Mouse (Mus musculus) right cerebral cortex, adult 2 months (tissue): ENCODE results near the gene Tenm2.

ENCODE experiments used
- DNase-seq, 2 experiments: peaks; one replicate each; pipeline ENCODE4 v3.0.0; 2021 to 2022; ENCODE audit warnings: low spot score in 2 of 2

Tenm2 gene

DNA sequence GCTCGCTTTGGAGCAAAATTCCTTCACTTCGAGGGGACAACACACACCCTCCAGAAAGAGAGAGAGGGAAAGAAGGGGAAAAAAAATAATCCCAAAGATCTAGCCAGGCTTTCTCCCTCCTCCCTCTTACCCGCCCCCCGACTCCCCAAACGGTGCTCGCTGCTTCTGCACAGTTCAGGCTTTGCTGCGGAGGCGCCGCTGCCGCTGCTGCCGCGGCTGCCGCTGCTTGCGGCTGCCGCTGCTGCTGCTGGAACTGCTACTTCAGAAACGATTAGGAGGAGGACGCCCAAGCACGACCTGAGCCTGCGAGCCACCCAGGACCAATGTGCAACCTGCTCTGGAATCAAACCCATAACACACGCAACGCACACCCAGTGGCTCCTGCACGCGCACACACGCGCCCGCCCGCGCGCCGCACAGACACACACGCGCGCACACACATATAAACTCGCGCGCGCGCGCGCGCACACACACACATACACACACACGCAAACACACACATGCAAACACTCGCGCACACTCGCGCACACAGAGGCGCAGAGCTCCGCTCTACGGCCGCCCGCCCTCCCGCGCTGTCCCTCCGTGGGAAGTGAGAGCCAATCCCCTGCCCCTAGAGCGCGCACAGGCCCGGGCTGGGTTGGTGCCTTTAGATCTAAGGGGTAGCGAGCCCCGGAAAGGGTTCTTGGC lies at the start of gene Tenm2:
Tenm2 (minus strand) TSS at position 51 of the 687 bp plus-strand sequence.
- peak; percentile 70 to 87 for DNase-seq

DNA sequence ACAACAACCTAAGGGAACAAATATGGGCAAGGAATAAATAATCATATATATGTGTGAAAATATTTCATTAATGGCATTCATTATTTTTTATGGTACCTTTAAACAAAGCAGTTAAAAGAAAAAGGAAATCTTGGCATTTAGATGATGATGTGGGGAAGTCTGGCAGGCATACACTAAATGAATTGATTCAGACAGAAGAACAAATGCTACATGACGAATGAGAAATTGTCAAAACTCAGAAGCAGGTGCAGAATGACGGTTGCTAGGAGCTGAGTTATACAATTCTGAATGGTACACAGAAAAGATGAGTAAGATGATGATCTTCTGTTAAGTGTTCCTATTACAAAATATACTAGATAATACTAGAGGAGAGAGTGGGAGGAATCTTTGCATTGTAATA lies 49.4 kb upstream of the Tenm2 start:
- DNase-seq = peak in 1 of 2 experiments; percentile 9

DNA sequence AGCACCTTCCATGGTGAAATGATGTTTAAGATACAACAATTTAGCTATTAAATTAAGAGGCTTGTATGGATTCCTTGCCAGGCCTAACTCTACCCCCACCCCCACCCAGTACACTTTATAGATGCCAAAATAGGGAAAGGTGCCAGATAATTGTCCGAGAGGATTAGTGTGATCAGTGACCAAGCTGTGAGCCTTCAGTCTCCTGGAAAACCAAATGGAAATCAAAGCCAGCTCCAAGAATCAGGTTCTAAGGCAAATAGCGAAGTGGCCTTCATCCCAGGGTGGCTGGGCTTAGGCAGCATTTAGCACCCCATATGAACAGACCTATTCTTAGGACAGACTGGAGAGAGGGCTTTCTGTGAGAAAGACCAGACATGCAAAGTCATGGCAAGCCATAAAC lies 13.0 kb upstream of the Tenm2 start:
- no peak for DNase-seq

DNA sequence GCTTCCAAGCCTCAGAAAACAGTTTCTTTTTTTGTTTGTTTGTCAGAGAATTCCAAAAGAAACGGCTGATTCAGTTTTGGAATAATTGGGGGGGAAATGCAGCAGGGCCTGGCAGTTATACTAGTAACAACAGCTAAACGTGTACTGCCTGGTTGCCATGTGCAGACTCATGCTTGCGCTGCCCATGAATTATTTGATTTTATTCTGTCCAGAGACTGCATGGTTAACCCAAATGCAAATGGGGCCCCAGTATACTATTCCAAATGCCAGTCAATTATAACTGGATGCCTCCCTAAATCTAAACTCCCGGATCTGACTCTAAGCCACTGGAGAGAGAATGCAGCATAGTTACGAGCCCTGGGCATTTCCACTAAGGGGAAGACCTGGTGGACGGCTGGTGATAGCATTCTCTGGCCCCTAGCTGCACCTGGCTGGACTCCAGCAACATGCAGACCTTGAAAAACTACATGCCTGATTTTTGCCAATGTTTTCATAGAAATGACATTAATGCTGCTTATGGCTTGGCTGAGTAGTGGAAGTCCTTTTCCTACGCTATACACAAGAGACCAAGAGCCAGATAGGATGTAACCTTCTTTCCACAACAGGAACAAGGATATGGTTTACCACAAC lies 1.4 kb upstream of the Tenm2 start:
- DNase-seq = no peak

DNA sequence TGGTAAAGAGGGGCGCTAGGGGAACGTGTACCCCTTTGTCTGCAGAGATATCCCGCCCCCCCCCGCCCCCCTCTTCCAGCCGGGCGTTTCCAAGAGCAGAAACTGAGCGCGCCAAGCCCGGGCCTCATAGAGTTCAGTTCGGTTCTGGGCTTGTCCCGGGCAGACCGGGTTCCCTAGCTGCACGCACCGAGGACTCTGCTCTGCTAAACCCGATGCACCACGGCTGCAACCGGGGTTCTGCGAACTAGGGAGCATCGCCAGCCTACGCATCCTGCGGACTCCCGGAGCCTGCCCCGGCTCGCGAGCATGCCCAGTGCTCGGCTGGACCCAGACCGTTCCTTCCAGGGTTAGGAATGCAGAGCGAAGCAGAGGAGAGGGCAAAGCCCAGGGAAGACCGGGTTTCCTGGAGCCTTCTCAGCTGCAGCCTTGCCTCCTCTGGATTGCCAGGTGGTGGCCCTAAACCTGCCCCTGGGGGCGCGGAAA lies 878 bp upstream of the Tenm2 start:
- peak; percentile 67 to 75 for DNase-seq

DNA sequence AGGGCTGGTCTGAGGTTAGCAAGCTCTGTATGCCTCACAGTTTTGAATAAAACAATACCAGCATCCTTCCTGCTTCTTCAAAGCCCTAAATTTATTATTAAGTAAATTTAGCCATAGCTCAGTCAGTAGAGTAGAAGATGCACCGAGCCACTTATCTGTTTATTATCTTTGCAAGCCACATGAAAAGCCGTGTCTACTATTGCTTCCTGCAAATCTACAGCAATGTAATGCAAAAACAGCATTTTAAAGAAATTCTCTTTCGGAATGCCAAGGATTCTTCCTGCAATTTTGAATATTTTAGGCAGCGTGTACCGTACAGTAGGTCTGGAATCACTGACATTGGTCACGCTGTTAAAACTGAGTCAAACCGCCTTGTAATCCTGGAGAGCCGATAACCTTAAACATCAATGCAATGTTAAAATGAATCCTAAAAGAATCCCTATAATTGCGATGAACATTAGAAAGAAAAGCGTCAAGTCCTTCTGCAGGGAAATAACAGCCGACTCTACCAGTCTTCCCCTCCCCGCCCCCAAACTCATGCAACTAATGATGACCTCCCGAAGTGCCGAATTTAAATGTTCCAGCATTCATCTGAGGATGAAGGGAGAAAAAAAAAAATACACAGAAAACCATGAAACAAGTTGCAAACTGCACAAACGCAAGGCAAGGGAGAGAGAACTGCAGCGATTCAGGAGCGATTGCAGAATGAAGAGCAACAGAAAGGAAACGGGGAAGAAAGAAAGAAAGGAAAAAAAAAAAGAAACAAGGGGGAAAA lies 556 bp downstream of the Tenm2 start:
- peak in 1 of 2 experiments; percentile 21 for DNase-seq

DNA sequence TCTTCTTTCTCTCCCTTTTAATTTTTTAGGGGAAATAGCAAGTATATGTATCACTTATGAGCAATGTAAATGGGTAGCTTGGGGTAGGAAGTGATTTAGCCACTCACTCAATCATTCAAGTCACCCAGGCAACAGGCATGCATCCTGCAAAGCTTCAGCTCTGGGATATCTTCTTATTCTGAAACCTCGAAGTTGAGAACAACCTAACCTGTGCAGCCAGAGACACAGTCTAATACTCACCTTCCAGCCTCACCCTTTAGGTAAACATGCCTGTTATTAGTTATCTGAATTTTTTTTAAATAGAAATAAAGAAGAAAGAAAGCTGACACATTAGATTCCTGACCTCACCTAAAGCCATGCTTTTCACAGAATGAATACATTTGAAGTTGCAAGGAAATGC lies 8.4 kb downstream of the Tenm2 start:
- no peak for DNase-seq

DNA sequence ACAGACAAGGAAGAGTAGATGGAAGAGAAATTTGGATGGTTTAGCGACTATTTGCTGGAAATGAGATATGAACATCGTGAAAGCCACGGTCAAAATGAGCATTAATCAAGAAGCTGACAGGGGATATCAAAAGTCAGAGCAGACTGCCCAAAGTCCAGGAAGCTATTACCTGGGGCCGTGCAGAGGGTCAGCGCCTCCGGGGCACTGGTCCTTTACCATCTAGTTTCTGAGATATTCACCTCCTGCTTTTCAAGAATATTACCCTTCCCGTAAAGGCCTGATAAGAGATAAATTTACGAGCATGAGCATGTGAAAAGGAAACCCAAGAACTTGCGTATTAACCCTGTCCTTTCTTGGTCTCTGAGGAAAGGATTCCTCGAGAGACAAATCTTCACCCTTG lies 8.8 kb downstream of the Tenm2 start:
- no peak for DNase-seq

DNA sequence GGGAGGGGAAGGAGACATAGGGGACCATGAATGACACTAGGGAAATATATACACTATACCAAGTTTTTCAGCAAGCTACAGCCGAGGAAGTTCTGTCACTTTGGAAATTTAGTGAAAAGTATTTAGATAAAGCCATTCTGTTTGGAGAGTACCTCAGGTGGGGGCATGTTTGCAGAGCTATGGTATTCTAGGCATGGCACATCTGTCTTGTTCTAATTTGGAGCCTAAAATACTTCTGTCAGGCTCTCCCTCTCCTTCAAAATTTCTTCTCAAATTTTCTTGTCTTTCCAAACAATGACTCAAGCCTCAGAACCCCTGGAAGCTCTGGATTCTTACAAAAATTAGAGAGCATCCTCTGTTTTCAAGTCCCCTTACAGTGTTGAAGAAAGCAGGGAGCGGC lies 13.0 kb downstream of the Tenm2 start:
- no peak for DNase-seq

DNA sequence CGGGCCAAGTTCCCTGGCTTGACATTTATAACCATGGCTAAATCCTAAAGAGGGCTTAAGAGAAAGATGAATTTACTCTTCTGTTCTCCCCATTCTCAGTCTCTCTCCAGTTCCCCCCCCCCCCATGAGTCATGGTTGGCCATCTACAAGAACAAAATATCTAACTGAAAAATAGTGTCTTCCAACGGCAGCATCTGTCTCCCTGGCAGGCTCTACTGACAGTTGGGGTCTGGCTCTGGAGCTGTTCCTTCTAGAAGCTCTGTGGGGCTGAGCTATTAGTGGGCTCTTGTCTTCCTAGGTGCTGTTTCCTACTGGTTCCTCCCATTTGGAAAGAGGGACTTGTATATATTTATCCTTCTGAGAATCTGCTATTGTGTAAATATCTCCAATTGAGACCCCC lies 13.7 kb downstream of the Tenm2 start:
- peak in 1 of 2 experiments; percentile 28 for DNase-seq

DNA sequence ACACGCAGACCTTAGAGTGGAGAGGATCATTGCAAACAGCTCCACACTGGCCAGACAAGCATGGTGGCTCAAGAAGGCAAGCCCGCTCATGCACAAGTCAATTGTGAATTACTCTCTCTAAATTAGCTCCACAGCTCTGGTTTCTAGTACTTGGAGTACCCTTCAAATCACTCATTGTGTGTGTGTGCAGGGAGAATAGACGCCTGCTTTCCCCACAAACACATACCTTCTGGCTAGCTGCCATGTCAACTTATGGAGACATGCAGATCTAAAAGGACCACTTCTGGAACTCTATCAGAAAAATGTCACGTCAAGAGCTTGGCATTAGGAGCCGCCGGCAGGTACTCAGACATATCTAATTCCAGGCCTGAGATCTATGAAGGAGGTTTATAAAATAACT lies 14.8 kb downstream of the Tenm2 start:
- DNase-seq = no peak

DNA sequence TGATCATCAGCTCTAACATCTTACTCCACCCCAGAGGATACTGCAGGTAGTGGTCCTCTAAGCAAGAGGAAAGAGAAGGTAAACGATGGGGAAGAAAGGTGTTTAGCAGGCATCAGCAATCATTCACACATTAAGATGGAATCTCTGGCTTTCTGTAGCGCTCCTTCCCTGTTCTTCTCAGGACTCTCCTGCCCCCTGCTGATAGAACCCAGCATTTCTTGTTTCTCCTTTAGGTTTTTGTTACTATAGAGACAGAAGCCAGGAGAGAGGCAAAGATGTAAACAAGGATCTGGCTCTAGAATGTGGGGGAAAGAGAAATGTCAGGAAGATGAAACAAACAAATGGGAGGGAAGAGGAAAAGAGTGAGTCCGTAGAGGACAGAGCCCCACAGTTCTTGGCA lies 49.6 kb downstream of the Tenm2 start:
- peak; percentile 84 to 93 for DNase-seq

DNA sequence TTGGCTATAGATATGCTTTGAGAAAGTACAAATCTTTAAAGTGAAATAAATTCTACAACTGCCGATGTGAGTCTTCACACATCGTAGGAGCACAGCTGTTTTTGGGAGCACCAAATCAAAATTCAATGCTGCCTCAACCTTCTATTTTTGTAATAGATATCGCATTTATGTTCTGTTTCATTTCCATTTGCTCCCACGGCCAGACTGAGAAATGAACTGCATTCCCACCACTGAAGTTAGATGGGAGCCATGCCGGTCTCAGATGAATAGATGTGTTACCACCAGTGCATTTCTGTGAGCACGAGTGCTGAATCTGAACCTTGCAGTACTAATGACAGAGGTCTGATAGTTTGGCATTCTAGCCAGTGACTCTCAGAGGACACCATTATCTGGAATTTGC lies 58.3 kb downstream of the Tenm2 start:
- DNase-seq = no peak

DNA sequence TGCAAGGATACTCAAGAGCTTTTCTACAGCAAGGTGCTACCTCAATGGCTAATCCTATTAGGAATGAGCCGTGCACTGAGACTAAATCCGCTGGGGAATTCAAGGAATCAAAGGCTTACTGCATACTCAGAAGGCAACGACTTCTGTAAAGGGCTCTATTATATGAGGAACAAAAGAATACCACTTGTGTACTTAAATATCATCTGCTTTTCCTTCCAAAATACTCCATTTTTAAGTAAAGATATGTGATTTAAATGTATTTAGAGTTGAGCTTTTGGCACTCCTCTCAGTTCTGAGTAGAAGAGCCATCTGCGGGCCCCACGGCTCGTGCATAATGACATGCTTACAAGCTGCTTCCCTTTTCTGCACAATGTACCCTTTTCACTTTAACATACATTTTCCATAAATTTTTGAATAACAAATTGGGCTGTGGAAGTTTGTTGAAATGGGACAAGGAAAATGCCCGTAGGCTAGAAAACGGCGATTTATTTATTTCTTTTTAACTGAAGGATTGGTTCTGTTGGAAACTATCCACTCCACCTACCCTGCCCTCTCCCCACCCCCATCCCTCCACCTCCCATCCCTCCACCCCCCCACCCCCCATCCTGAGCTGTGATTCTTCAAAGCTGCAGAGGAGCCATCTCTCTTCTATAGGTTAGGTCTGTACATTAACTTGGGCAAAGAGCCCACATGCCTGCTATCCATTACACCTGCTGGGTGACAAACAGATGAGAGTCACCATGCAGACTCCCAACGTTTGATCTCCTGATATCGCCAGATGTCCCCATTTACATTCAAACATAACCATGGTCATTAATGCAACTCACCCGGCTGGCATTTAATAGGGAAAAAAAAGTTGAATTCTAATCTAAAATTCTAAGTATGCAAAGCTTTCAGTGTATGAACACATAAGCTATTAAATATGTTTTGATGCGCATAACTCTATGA lies 81.6 kb downstream of the Tenm2 start:
- DNase-seq = peak; percentile 39 to 51

DNA sequence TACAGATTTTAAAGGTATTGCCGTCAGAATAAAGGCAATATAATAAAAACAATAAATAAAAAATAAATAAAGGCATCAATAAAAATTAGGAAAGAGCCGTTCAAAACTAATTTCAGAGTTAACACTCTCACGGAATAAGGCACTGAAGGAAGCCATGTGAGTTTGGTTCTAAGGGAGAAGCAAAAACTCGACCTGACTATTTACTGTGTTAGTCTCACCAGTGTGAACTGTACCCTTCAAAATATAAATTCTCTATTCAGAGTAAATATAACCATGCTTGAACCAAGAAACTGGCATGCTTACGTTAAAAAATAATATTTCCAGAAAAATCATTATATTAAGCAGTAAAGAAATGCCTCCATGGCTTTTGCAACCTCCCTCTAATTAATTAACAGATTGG lies 82.4 kb downstream of the Tenm2 start:
- DNase-seq = no peak

DNA sequence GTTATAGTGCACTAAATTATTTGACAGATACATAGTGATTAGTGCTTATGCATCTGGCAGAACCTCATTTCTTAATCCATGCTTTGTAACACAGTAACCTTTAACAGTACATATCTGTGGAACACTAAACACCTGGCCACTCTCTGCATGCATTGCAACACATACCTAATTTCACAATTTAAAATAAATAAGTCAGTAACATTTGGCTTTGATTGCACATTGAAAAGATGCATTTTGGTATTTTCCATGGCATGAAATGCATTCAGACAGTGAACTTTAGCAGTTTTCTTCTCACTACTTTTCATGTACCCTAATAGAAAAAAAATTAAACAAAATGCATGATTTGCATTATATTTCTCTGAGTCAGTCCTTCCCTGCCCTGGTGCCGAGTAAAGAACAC lies 85.8 kb downstream of the Tenm2 start:
- no peak for DNase-seq

DNA sequence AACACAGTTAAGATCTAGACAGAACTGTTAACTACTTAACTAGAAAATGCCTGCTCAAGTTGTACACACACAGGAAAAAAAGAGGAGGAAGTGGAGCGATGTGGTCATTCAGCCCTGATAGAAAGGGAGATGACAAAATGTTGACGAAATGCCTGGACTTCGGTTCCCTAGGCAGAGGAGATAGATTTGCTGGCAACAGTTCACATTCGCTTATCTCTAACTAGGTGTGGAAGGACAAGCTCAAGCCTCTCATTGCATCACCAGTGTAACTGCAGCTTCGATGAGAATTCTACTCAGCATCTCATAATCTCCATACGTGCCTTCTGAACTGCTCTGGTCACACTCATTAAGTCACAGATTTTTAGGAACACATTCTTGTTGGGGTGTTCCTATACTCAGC lies 91.8 kb downstream of the Tenm2 start:
- no peak for DNase-seq

DNA sequence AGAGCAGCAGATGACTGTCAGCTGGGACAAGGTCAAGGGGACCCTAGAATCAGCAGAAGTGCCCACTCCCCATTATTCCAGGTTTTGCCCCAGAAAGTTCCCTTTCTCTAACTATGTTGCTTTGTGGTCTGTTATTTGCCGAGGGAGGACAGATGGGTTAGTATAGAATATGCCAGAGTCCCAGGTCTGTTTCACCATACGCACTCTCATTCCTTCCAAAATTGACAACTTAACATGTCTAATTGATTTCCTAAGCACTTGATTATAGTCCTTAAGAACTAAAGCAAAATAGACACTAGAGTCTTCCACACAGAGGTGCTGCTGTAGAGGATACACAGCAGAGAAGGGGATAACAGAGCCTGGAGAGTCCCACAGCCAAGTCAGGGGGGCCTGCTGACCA lies 92.3 kb downstream of the Tenm2 start:
- no peak for DNase-seq

DNA sequence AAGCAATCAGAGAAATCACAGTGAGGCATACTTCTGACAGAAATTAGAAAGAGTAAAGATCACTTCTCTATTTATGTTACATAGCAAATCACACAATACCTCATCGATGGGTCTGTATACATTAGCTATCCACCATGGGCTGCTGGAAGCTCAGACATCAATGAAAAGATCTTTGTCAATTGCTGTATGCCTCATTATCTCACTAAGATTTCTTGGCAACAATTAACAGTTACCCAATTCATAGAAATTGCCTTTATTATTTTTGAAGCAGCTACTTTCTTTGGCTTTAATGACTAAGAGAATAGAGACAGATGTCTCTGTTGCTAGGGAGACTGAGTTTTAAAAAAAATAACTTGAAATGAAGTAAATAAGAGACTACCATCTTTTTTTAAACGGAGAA lies 106.9 kb downstream of the Tenm2 start:
- no peak for DNase-seq

DNA sequence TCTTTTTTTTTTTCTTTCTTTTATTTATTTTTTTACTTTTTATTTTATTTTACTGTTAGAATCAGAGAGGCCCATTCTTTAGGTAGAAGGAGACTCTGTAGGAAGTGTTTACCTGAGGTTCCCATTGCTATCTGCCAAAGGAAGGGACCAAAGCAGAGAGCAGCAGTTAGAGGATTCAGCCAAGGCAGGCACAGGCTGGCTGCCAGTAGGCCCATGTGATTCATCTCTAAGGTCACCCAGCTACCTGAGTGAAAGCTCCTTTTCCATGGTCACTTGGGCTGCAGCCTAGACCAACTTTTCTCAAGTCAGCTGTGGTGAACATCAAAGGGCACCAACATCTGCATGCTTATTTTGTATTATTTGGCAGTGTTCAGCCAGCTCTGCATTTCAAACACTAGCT lies 117.7 kb downstream of the Tenm2 start:
- DNase-seq = no peak

DNA sequence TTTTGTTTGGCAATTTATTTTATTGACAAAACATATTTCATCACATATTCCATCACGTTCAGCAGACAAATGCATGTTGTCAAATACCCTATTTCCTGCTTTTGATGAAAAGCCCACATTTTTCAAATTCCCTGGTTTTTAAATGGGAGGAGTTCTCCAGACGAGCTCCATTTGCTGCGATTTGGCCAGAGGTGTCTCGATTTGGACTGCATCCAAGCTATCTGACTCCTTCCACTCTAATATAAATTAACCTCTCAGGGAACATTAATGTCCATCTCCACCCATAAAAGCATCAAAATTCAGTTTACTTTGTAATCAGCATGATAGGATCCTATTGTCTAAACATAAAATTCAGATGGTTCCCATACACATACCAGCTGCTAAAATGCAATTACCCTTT lies 120.6 kb downstream of the Tenm2 start:
- DNase-seq = no peak

DNA sequence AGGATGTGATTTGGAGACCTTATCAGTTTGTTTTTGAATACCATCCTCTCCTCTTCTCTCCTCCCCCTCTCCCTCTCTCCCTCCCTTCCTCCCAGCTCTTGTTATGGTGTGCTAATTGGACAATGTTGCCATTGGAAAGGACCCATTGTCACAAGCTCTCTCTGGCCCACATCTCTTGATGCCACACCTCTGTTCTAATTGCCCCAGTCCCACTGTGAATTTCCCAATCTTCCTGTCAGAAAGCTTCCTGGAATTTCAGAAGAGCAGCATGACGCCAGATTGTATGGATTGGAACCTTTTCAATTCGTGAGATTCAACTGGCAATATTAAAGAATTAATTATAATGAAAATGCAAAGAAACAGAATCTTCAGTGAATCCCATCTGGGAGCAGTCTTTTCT lies 128.7 kb downstream of the Tenm2 start:
- no peak for DNase-seq
